Mouse (Mus musculus): ENCODE results near the gene Adh5. TPM values are rescaled to one million over a fixed set of nuclear protein-coding genes. Genes with fewer than 3 reads are reported as not detected.

Gene Adh5
- total and polyA plus RNA-seq, 2 experiments from 2014 or later, result 93.2 to 163 TPM

- no peak for DNase-seq (ENCODE audit: low spot score)
- H3K27ac ChIP-seq (ENCODE audit: low read depth, low read length), result no peak overlapping the region
- no peak for TF ChIP-seq CTCF (IDR thresholded peaks at IDR 0.05)
- H3K4me2 ChIP-seq (ENCODE audit: low read depth, low read length, poor library complexity, severe bottlenecking), result no peak overlapping the region
- no peak overlapping the region for H3K4me3 ChIP-seq (ENCODE audit: low read depth, low read length)
- H3K9me3 ChIP-seq (ENCODE audit: low read length), result no peaks in the 10 kb centered on the region
- no peak overlapping the region for H3K9ac ChIP-seq (replicated peaks; ENCODE audit: low read length, poor library complexity, severe bottlenecking)
- ATAC-seq (ENCODE audit: low FRiP score), result no peak
- H3K27me3 ChIP-seq (ENCODE audit: insufficient read depth, low read length), result no peaks in the 10 kb centered on the region
- H3K36me3 ChIP-seq (ENCODE audit: insufficient read depth, low read length), result no peaks in the 10 kb centered on the region
- no peaks in the 10 kb centered on the region for H3K4me1 ChIP-seq (ENCODE audit: insufficient read depth, low read length)
- WGBS, result 91% methylated on average over 11 of the region's 11 CpGs
These were observed 60.9 kb downstream of the Adh5 start for GRCm38 (mm10) chr3:138503754-138504153.

Other genes starting within 250 kb of the Adh5 start
- gene 4930579F01Rik, start 249.3 kb upstream of the Adh5 start, total RNA-seq (2014; rRNA removed), result not detected in 2 replicates
- gene 4930579F01Rik, start 249.3 kb upstream of the Adh5 start, polyA plus RNA-seq (2015; fragmentation: Nextera tagmentation; extraction: Ambion mirVana), result not detected in 2 replicates
- gene Adh7, start 225.3 kb upstream of the Adh5 start, total RNA-seq (2014; rRNA removed), result 0.99 and 3.2 TPM in 2 replicates
- 1.5 and 2.0 TPM in 2 replicates for gene Adh7, start 225.3 kb upstream of the Adh5 start, polyA plus RNA-seq (2015; fragmentation: Nextera tagmentation; extraction: Ambion mirVana)
- 0.80 and 4.2 TPM in 2 replicates for gene Adh1, start 182.1 kb upstream of the Adh5 start, total RNA-seq (2014; rRNA removed)
- 3.2 and 4.0 TPM in 2 replicates for gene Adh1, start 182.1 kb upstream of the Adh5 start, polyA plus RNA-seq (2015; fragmentation: Nextera tagmentation; extraction: Ambion mirVana)
- not detected in 2 replicates for gene Adh6a, start 129.8 kb upstream of the Adh5 start, total RNA-seq (2014; rRNA removed)
- gene Adh6a, start 129.8 kb upstream of the Adh5 start, polyA plus RNA-seq (2015; fragmentation: Nextera tagmentation; extraction: Ambion mirVana), result not detected in 2 replicates
- 0.38 and 0.71 TPM in 2 replicates for gene Adh6b, start 101.3 kb upstream of the Adh5 start, total RNA-seq (2014; rRNA removed)
- 0.15 and 0.20 TPM in 2 replicates for gene Adh6b, start 101.3 kb upstream of the Adh5 start, polyA plus RNA-seq (2015; fragmentation: Nextera tagmentation; extraction: Ambion mirVana)
- gene Adh4, start 27.6 kb upstream of the Adh5 start, total RNA-seq (2014; rRNA removed), result not detected in 2 replicates
- not detected in 2 replicates for gene Adh4, start 27.6 kb upstream of the Adh5 start, polyA plus RNA-seq (2015; fragmentation: Nextera tagmentation; extraction: Ambion mirVana)
- 50.7 and 60.4 TPM in 2 replicates for gene Metap1, start 46.4 kb downstream of the Adh5 start, total RNA-seq (2014; rRNA removed)
- gene Metap1, start 46.4 kb downstream of the Adh5 start, polyA plus RNA-seq (2015; fragmentation: Nextera tagmentation; extraction: Ambion mirVana), result 49.8 and 51.0 TPM in 2 replicates
- 91.4 and 104 TPM in 2 replicates for gene Eif4e, start 83.1 kb downstream of the Adh5 start, total RNA-seq (2014; rRNA removed)
- gene Eif4e, start 83.1 kb downstream of the Adh5 start, polyA plus RNA-seq (2015; fragmentation: Nextera tagmentation; extraction: Ambion mirVana), result 293 and 309 TPM in 2 replicates